Mouse (Mus musculus): ENCODE data around the gene Hoxd1. TPM values are rescaled to one million over a fixed set of nuclear protein-coding genes. Genes with fewer than 3 reads are reported as not detected.

Gene Hoxd1
- polyA plus RNA-seq, 1 experiment: not detected

DNA sequence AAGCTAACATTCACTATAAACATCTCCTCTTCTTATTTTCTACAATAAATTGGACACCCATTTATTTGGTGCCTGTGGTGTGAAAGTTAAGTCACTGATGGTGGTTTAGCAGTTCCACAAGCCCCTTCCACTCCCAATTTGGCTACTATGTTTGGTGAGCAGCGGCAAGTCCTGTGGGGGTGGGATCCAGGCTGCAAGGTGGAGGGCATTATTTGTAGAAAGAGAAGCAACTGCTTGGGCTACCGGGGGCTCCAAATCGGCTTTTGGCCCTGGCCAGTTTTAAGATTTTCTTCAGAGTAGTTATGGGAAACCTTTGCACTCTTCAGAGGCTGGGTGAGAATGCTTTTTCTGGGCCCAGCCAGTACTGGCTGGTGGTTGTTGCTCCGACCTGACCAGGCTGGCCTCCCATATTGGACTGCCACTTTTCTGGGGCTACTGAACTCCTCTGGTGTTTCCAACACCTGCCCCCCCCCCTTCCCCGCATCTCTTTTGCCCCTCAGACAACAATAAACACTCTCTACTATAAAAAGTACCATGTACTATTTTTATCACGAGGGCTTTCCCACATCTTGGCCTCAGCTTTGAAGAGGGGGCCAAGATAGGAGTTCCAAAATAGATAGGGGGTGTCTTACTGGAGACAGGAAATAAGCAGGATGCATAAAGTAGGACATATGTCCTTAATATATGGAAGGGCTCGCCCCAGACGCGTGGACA is 30.8 kb upstream of the Hoxd1 start:
- no peaks in the 10 kb centered on the region; the same call in 1 of the 2 replicates for H3K9me3 ChIP-seq
- H3K27me3 ChIP-seq (replicated peaks): peaks cover 91% of the 10 kb centered on the region
- peaks cover 17% of the 10 kb centered on the region for H3K4me1 ChIP-seq
- H3K4me3 ChIP-seq (replicated peaks): no peak overlapping the region
- TF ChIP-seq GATA1 (IDR thresholded peaks at IDR 0.05; ENCODE audit: borderline replicate concordance, low read length) (no peak), FLI1 (IDR thresholded peaks at IDR 0.05; ENCODE audit: low read length) (no peak)
- H3K36me3 ChIP-seq (replicated peaks; ENCODE audit: low read length): no peaks in the 10 kb centered on the region

DNA sequence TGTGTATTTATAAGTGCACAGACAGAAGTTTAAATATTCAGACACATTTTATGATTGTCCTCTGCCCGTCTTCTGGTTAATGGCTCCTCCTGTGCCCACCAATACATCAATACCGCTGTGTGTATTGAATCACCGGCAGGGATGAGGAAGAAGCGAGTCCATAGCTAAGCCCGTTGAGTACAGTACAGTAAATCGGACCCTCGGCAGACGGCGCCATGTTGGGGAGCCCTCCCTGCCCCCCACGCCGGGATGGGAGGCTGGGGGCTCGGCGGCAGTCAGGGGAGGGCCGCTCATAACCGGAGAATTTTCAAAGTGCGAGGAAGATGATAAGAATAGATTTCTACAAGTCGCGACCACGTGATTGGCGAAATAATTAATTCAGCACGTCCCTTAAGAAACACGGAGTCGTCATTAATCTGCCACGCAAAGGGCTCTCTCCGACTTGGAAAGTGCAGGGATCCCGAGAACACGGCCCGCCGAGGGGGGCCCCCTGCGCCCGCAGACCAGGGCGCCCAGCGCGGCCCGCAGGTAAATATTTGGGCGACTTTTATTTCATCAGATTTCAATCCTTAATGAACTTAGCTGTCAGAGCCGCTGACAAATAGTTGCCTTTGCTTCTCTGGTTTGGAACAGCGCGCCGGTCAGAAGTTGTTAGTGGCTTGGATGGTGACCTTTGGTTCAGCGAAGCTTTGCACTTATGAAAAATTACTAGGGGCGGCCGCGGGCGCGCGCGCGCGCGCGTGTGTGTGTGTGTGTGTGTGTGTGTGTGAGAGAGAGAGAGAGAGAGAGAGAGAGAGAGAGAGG is 30.1 kb upstream of the Hoxd1 start:
- no peaks in the 10 kb centered on the region for H3K36me3 ChIP-seq (replicated peaks; ENCODE audit: low read length)
- H3K4me3 ChIP-seq (replicated peaks): peak overlapping the region; percentile 14
- TF ChIP-seq FLI1 (IDR thresholded peaks at IDR 0.05; ENCODE audit: low read length): no peak
- no peak for TF ChIP-seq GATA1 (IDR thresholded peaks at IDR 0.05; ENCODE audit: borderline replicate concordance, low read length)
- H3K9me3 ChIP-seq: no peaks in the 10 kb centered on the region; the same call in 1 of the 2 replicates
- peaks cover 91% of the 10 kb centered on the region for H3K27me3 ChIP-seq (replicated peaks)
- H3K4me1 ChIP-seq: peaks cover 17% of the 10 kb centered on the region

DNA sequence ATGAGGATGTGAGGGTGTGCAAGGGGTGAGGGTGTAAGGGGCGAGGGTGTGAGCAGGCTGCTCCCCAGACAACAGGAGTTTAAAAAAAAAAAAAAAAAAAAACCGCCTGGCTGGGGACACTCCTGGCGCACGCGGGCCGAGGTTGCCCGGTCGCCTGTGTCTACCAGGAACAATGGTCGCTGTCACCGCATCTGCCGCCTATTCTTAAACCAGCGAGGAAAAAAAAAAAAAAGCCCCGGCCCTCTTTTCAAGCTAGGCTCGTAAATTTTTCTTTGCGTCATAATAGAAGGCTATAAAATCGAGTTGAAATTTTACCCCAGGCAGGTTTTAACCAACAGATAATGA is 29.5 kb upstream of the Hoxd1 start:
- Histone ChIP-seq H3K4me1 (peaks cover 17% of the 10 kb centered on the region), H3K9me3 (peaks cover 3% of the 10 kb centered on the region), H3K4me3 (replicated peaks) (no peak overlapping the region), H3K36me3 (replicated peaks; ENCODE audit: low read length) (no peaks in the 10 kb centered on the region), H3K27me3 (replicated peaks) (peaks cover 91% of the 10 kb centered on the region)
- TF ChIP-seq FLI1 (IDR thresholded peaks at IDR 0.05; ENCODE audit: low read length) (no peak), GATA1 (IDR thresholded peaks at IDR 0.05; ENCODE audit: borderline replicate concordance, low read length) (no peak)

DNA sequence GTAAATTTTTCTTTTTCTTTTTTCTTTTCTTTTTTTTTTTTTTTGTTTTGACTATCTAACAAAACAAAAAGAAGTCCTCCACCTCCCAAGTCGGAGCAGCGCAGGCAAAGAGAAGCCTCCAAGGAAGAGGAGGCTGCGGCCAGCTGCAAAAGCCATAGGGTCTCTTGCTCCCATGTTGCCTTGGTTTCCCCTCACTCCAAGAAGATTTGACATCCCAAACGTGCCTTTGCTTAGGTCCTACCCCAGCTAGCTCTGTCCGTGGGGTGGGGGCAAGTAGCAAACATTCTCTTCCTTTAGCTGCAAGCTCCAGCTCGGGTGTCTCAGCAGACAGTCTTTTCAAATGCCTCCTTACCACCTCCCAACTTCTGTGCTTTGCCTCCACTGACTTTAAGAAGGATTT is 29.0 kb upstream of the Hoxd1 start:
- Histone ChIP-seq H3K4me1 (peaks cover 17% of the 10 kb centered on the region), H3K9me3 (peaks cover 5% of the 10 kb centered on the region), H3K4me3 (replicated peaks) (no peak overlapping the region), H3K27me3 (replicated peaks) (peaks cover 92% of the 10 kb centered on the region), H3K36me3 (replicated peaks; ENCODE audit: low read length) (no peaks in the 10 kb centered on the region)
- TF ChIP-seq FLI1 (IDR thresholded peaks at IDR 0.05; ENCODE audit: low read length): no peak
- no peak for TF ChIP-seq GATA1 (IDR thresholded peaks at IDR 0.05; ENCODE audit: borderline replicate concordance, low read length)

GRCm38 (mm10) chr2:74734451-74734850 is 28.3 kb upstream of the Hoxd1 start:
- no peak overlapping the region for H3K4me3 ChIP-seq (replicated peaks)
- H3K9me3 ChIP-seq: peaks cover 5% of the 10 kb centered on the region
- H3K36me3 ChIP-seq (replicated peaks; ENCODE audit: low read length): no peaks in the 10 kb centered on the region
- no peak for TF ChIP-seq GATA1 (IDR thresholded peaks at IDR 0.05; ENCODE audit: borderline replicate concordance, low read length)
- TF ChIP-seq FLI1 (IDR thresholded peaks at IDR 0.05; ENCODE audit: low read length): no peak
- H3K27me3 ChIP-seq (replicated peaks): peaks cover 94% of the 10 kb centered on the region
- H3K4me1 ChIP-seq: peaks cover 17% of the 10 kb centered on the region

- peaks cover 6% of the 10 kb centered on the region for H3K9me3 ChIP-seq
- H3K4me3 ChIP-seq (replicated peaks): no peak overlapping the region
- peaks cover 18% of the 10 kb centered on the region for H3K4me1 ChIP-seq
- H3K27me3 ChIP-seq (replicated peaks): peaks cover 97% of the 10 kb centered on the region
- no peaks in the 10 kb centered on the region for H3K36me3 ChIP-seq (replicated peaks; ENCODE audit: low read length)
- no peak for TF ChIP-seq GATA1 (IDR thresholded peaks at IDR 0.05; ENCODE audit: borderline replicate concordance, low read length)
- TF ChIP-seq FLI1 (IDR thresholded peaks at IDR 0.05; ENCODE audit: low read length): no peak
Observed at GRCm38 (mm10) chr2:74734996-74735811, 27.6 kb upstream of the Hoxd1 start.

- Histone ChIP-seq H3K27me3 (replicated peaks) (peaks cover 97% of the 10 kb centered on the region), H3K4me1 (peaks cover 24% of the 10 kb centered on the region), H3K36me3 (replicated peaks; ENCODE audit: low read length) (no peaks in the 10 kb centered on the region), H3K9me3 (peaks cover 8% of the 10 kb centered on the region), H3K4me3 (replicated peaks) (no peak overlapping the region)
- no peak for TF ChIP-seq FLI1 (IDR thresholded peaks at IDR 0.05; ENCODE audit: low read length)
- no peak for TF ChIP-seq GATA1 (IDR thresholded peaks at IDR 0.05; ENCODE audit: borderline replicate concordance, low read length)
Observed at GRCm38 (mm10) chr2:74735851-74736687, 26.7 kb upstream of the Hoxd1 start.

- Histone ChIP-seq H3K4me3 (replicated peaks) (no peak overlapping the region), H3K27me3 (replicated peaks) (peaks cover 98% of the 10 kb centered on the region), H3K36me3 (replicated peaks; ENCODE audit: low read length) (no peaks in the 10 kb centered on the region), H3K9me3 (peaks cover 8% of the 10 kb centered on the region), H3K4me1 (peaks cover 24% of the 10 kb centered on the region)
- TF ChIP-seq FLI1 (IDR thresholded peaks at IDR 0.05; ENCODE audit: low read length) (no peak), GATA1 (IDR thresholded peaks at IDR 0.05; ENCODE audit: borderline replicate concordance, low read length) (no peak)
Observed at GRCm38 (mm10) chr2:74736688-74737577, 25.8 kb upstream of the Hoxd1 start.
